Mouse (Mus musculus): ENCODE results near the gene Akap8l.

DNA sequence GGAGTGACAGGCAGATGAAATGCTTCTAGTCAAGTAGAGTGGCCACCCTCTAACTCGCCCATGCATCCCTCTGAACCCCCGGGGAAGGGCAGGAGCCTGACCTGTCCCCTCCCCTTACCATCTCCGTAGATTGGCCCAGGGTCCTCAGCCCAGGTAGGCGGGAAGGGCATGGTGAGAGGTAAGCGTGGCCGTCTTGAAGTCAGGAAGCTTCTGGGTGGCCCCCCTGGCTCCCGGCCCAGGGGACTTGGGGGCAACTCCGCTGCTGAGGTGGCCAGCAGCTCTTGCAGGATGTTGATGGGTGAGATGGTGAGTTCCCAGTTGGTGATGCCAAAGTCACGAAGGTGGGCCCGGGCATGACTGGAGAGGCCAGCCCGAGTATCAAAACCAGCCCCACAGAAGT lies 17.3 kb upstream of the Akap8l start:
- TF ChIP-seq GATA1 (IDR thresholded peaks at IDR 0.05; ENCODE audit: low read length) (no peak), TAL1 (IDR thresholded peaks at IDR 0.05; ENCODE audit: low read length) (no peak)

All from erythroblast, embryonic 14.5 days (primary cell).